In genomic region chr17:73903121-73903520, GRCm38 (mm10) we compare ENCODE assay signal across 21 mouse cellular contexts. TPM values are rescaled to one million over a fixed set of nuclear protein-coding genes. Genes with fewer than 3 reads are reported as not detected.
DNase-seq lines count a peak whose midpoint lies in the region; ATAC-seq and TF ChIP-seq lines count a peak whose summit lies in the region.
"Had no signal": no experiment of that assay in that cellular context is flagged by ENCODE, and none has a peak within 500 bp of the region (broad histone marks: within the 10 kb centered on the region; RNA-seq: fewer than 3 reads in every experiment).

No protein-coding gene starts in this region.

- no peak for TF ChIP-seq CTCF in liver, adult 2 months (IDR thresholded peaks at IDR 0.05; ENCODE audit: low read depth, low read length)

- 100% methylated on average over 1 of the region's 1 CpGs for WGBS in kidney, embryonic 14.5 days
- 90% methylated on average over 1 of the region's 1 CpGs for WGBS in liver, adult 2 months
- WGBS in limb, embryonic 10.5 days, result 98% methylated on average over 1 of the region's 1 CpGs

- H3K27ac ChIP-seq in kidney, embryonic 14.5 days (ENCODE audit: low read depth, low read length), result no peak overlapping the region
- no peak overlapping the region for H3K27ac ChIP-seq in liver, adult 2 months (replicated peaks; ENCODE audit: insufficient read depth, low read depth, low read length)
- peak overlapping the region; percentile 51; the same call in 1 of the 2 replicates for H3K27ac ChIP-seq in limb, embryonic 10.5 days
- H3K27ac ChIP-seq: embryonic facial prominence, embryonic 13.5 days; forebrain, embryonic 12.5 days; hindbrain, embryonic 12.5 days had no signal

- no peaks in the 10 kb centered on the region for H3K27me3 ChIP-seq in kidney, embryonic 14.5 days (ENCODE audit: control insufficient read depth, insufficient read depth, low read length)
- no peaks in the 10 kb centered on the region for H3K27me3 ChIP-seq in liver, adult 2 months (ENCODE audit: control insufficient read depth, insufficient read depth, low read length)
- no peaks in the 10 kb centered on the region for H3K27me3 ChIP-seq in limb, embryonic 10.5 days (ENCODE audit: low read depth, poor library complexity, severe bottlenecking)
- H3K27me3 ChIP-seq: CH12.LX; embryonic facial prominence, embryonic 13.5 days; forebrain, embryonic 12.5 days; hindbrain, embryonic 12.5 days had no signal

- no peaks in the 10 kb centered on the region for H3K9me3 ChIP-seq in kidney, embryonic 14.5 days (ENCODE audit: control insufficient read depth, low read length)
- no peaks in the 10 kb centered on the region for H3K9me3 ChIP-seq in limb, embryonic 10.5 days (replicated peaks)
- H3K9me3 ChIP-seq: embryonic facial prominence, embryonic 13.5 days; forebrain, embryonic 12.5 days; hindbrain, embryonic 12.5 days had no signal

- no peak overlapping the region for H3K4me2 ChIP-seq in kidney, embryonic 14.5 days (replicated peaks; ENCODE audit: low read depth, low read length)
- H3K4me2 ChIP-seq: embryonic facial prominence, embryonic 13.5 days; forebrain, embryonic 12.5 days; hindbrain, embryonic 12.5 days had no signal

- no peaks in the 10 kb centered on the region for H3K4me1 ChIP-seq in kidney, embryonic 14.5 days (ENCODE audit: control insufficient read depth, insufficient read depth, low read length)
- peaks cover 3% of the 10 kb centered on the region; the same call in 1 of the 2 replicates for H3K4me1 ChIP-seq in liver, adult 2 months (ENCODE audit: control insufficient read depth, insufficient read depth, low read length)
- peaks cover 9% of the 10 kb centered on the region for H3K4me1 ChIP-seq in limb, embryonic 10.5 days
- H3K4me1 ChIP-seq: forebrain, embryonic 12.5 days; hindbrain, embryonic 12.5 days had no signal

- H3K4me3 ChIP-seq in kidney, embryonic 14.5 days (ENCODE audit: low read length), result no peak overlapping the region
- no peak overlapping the region for H3K4me3 ChIP-seq in liver, adult 2 months (ENCODE audit: insufficient read depth, low read depth, low read length)
- no peak overlapping the region for H3K4me3 ChIP-seq in limb, embryonic 10.5 days
- H3K4me3 ChIP-seq: embryonic facial prominence, embryonic 13.5 days; forebrain, embryonic 12.5 days; hindbrain, embryonic 12.5 days had no signal

- no peak for TF ChIP-seq POLR2A in liver, adult 2 months (IDR thresholded peaks at IDR 0.05; ENCODE audit: extremely low read depth, insufficient read depth, low read length)

- no peaks in the 10 kb centered on the region for H3K36me3 ChIP-seq in kidney, embryonic 14.5 days (ENCODE audit: control insufficient read depth, insufficient read depth, low read length)
- H3K36me3 ChIP-seq in liver, adult 2 months (ENCODE audit: control insufficient read depth, insufficient read depth, low read length), result peaks cover 70% of the 10 kb centered on the region
- no peaks in the 10 kb centered on the region for H3K36me3 ChIP-seq in limb, embryonic 10.5 days
- H3K36me3 ChIP-seq: embryonic facial prominence, embryonic 13.5 days; forebrain, embryonic 12.5 days; hindbrain, embryonic 12.5 days had no signal

- no peak overlapping the region for H3K9ac ChIP-seq in kidney, embryonic 14.5 days (ENCODE audit: low read depth, low read length)
- no peak overlapping the region for H3K9ac ChIP-seq in liver, adult 2 months (ENCODE audit: low read depth, low read length)
- H3K9ac ChIP-seq: embryonic facial prominence, embryonic 13.5 days; forebrain, embryonic 12.5 days; hindbrain, embryonic 12.5 days had no signal

- DNase-seq in kidney, adult 18-20 months, result peak; percentile 64
- DNase-seq in liver, adult 2 months (ENCODE audit: extremely low read depth, low read depth, low spot score), result peak; percentile 96
- DNase-seq in liver, result no peak
- no peak for DNase-seq in limb, embryonic 10.5 days (ENCODE audit: low spot score)
- no peak for DNase-seq in gastrocnemius, postnatal 14 days
- DNase-seq: adrenal gland, adult 2 months; adrenal gland, postnatal 25 days; cerebellum, adult 18-20 months; cerebellum, adult 9-11 months; cerebellum, postnatal 36 days; gastrocnemius, postnatal 10 days; heart, postnatal 10 days; heart, postnatal 4 days had no signal

- no peaks in the 10 kb centered on the region for H3K79me2 ChIP-seq in liver, adult 2 months (ENCODE audit: control insufficient read depth, insufficient read depth, low read length)

- ATAC-seq in kidney, embryonic 14.5 days (ENCODE audit: low FRiP score, low TSS enrichment), result no peak
- ATAC-seq: activated CD4-positive, CD25-positive, alpha-beta regulatory T cell, adult 4 months; forebrain, embryonic 16.5 days; Patski had no signal

- intact Hi-C loops in gastrocnemius, postnatal 14 days (cut with DNase I; ENCODE audit: low total_unique reads), result no loop called here

RNA-seq across cellular contexts. Expression of gene Xdh, which starts 46.9 kb away (rescaled TPM):
- polyA plus RNA-seq in kidney, embryonic 14.5 days (2014; fragmentation: Nextera tagmentation; extraction: Ambion mirVana), result 0.97 and 1.1 TPM in 2 replicates
- 115 and 122 TPM in 2 replicates for total RNA-seq in liver, adult 2 months (2014; rRNA removed)
- 71.1 and 85.8 TPM in 2 replicates for polyA plus RNA-seq in liver, adult 2 months (2012; rRNA removed)
- 0.21 and 0.36 TPM in 2 replicates for polyA plus RNA-seq in limb, embryonic 10.5 days (2016; fragmentation: Nextera tagmentation; extraction: Ambion mirVana)
- 10 to 100 TPM; 18.2 to 19.8 TPM for total RNA-seq in gastrocnemius, postnatal 14 days (2021)

Comparison
In these comparisons a context has a peak if more than half of its experiments do, and no peak if none do; other contexts are left out.
1. DNase-seq: peak in kidney, adult 18-20 months (single experiment) and liver, adult 2 months (single experiment); none in liver (single experiment), limb, embryonic 10.5 days (single experiment) and gastrocnemius, postnatal 14 days (single experiment).
2. RNA of gene Xdh, which starts 46.9 kb away (polyA plus RNA-seq): 71.1 to 85.8 TPM in liver, adult 2 months; 0.97 to 1.1 TPM in kidney, embryonic 14.5 days and 0.21 to 0.36 TPM in limb, embryonic 10.5 days; every median in the first group is over 10 times any median in the second.